Mouse (Mus musculus) CH12.LX (cell line): ENCODE data around the gene Dhrs7b.

Source experiments
- CTCF ChIP-seq, 2 experiments: IDR thresholded peaks in 1 of 2; conservative IDR thresholded peaks in 1 of 2; 2 replicates each; pipeline ENCODE4 v1.5.1; 2011 to 2012; ENCODE audit warnings: low read depth in 2 of 2, low read length in 2 of 2, improper control_type of control experiment in 1 of 2, inconsistent platforms in 1 of 2, mild to moderate bottlenecking in 1 of 2, moderate library complexity in 1 of 2
- EP300 ChIP-seq: IDR thresholded peaks from 2 replicates; pipeline ENCODE4 v1.6.1; 2011; ENCODE audit warnings: low read length, improper control_type of control experiment
- HCFC1 ChIP-seq: IDR thresholded peaks from 2 replicates; pipeline ENCODE4 v1.6.1; 2012; ENCODE audit warnings: low read depth, mild to moderate bottlenecking, inconsistent platforms, low read length, improper control_type of control experiment
- JUND ChIP-seq: conservative IDR thresholded peaks from 2 replicates; pipeline ENCODE4 v1.6.1; 2011; ENCODE audit warnings: low read depth, low read length, improper control_type of control experiment
- MEF2A ChIP-seq: IDR thresholded peaks from 2 replicates; pipeline ENCODE4 v1.6.1; 2014; ENCODE audit warnings: low read depth, mild to moderate bottlenecking, inconsistent platforms, low read length, improper control_type of control experiment, borderline replicate concordance
- MYC ChIP-seq: IDR thresholded peaks from 2 replicates; pipeline ENCODE4 v1.6.1; 2011; ENCODE audit warnings: low read depth, mild to moderate bottlenecking, improper control_type of control experiment, low read length
- PAX5 ChIP-seq: IDR thresholded peaks from 2 replicates; pipeline ENCODE4 v1.6.1; 2012; ENCODE audit warnings: low read length, inconsistent platforms, mixed read lengths
- POLR2A ChIP-seq: IDR thresholded peaks from 2 replicates; pipeline ENCODE4 v1.6.1; 2011; ENCODE audit warnings: low read depth, mild to moderate bottlenecking, improper control_type of control experiment, low read length
- RAD21 ChIP-seq: IDR thresholded peaks from 2 replicates; pipeline ENCODE4 v1.6.1; 2011; ENCODE audit warnings: low read depth, mild to moderate bottlenecking, low read length, improper control_type of control experiment, moderate library complexity
- SMC3 ChIP-seq: IDR thresholded peaks from 2 replicates; pipeline ENCODE4 v1.6.1; 2011; ENCODE audit warnings: low read depth, low read length, improper control_type of control experiment
- TCF12 ChIP-seq: IDR thresholded peaks from 2 replicates; pipeline ENCODE4 v1.6.1; 2014; ENCODE audit warnings: low read depth, mild to moderate bottlenecking, inconsistent platforms, low read length, improper control_type of control experiment
- ZMIZ1 ChIP-seq: IDR thresholded peaks from 2 replicates; pipeline ENCODE4 v1.6.1; 2012; ENCODE audit warnings: low read depth, mild to moderate bottlenecking, inconsistent platforms, low read length, improper control_type of control experiment
- ZNF384 ChIP-seq: IDR thresholded peaks from 2 replicates; pipeline ENCODE4 v1.6.1; 2012; ENCODE audit warnings: low read depth, low read length, improper control_type of control experiment, inconsistent platforms

DNA sequence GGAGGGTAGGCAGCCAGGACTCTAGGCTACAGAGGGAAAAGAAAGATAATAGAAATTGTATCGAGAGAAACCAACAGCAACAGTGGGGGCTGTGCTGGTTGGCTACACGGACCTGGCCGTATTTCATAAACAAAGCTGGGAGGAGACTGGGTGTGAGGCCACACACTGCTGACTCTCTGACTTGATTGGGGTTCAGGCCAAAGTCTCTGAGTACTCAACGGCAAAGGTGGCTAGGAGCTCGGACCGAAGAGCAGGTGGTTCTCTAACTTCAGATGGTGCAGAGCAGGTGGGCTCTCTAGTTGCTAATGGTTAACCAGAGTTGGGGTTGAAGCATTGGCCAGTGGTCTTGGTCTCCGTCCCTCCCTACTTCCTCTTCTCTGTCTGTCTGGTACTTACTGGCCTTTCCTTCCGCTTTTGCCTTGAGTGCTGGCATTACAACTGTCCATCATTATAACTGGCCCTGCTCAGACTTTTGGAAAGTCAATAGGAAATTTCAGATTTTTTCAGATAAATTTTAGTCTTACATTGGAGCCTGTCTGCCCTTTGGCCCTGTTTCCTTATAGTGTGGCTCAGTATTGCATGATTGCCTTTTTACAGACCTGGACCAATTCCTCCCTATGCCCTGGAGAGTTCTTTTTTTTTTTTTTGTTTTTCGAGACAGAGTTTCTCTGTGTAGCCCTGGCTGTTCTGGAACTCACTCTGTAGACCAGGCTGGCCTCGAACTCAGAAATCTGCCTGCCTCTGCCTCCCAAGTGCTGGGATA is 7.4 kb downstream of the Dhrs7b start:
- TF ChIP-seq POLR2A (no peak), CTCF (conservative IDR thresholded peaks at IDR 0.05 in 1 of 2, IDR thresholded peaks at IDR 0.05 in 1 of 2; ENCODE audit: low read depth in 2 of 2, low read length in 2 of 2) (no peak), EP300 (no peak), MYC (no peak), JUND (no peak), ZNF384 (no peak), RAD21 (no peak), MEF2A (no peak), PAX5 (no peak), TCF12 (no peak), SMC3 (no peak), ZMIZ1 (no peak), HCFC1 (no peak)
